Mouse (Mus musculus) lung, postnatal 0 days (tissue): Measurements from ENCODE around the gene Nkx2-3.

ENCODE experiments used
- CTCF ChIP-seq: IDR thresholded peaks from 2 replicates; pipeline ENCODE4 v1.5.1; 2016; ENCODE audit warnings: antibody characterized with exemption, mild to moderate bottlenecking
- EP300 ChIP-seq: IDR thresholded peaks from 2 replicates; pipeline ENCODE4 v1.6.1; 2016; ENCODE audit warnings: antibody characterized with exemption, mild to moderate bottlenecking, control low read depth

- TF ChIP-seq CTCF (no peak), EP300 (no peak)
Observed at GRCm38 (mm10) chr19:43605666-43606551, 6.2 kb upstream of the Nkx2-3 start.
